Mouse (Mus musculus): ENCODE results near the gene Scgb1b11. TPM values are rescaled to one million over a fixed set of nuclear protein-coding genes. Genes with fewer than 3 reads are reported as not detected.

Scgb1b11 gene
- polyA plus RNA-seq (2012; rRNA removed): not detected in 2 replicates

DNA sequence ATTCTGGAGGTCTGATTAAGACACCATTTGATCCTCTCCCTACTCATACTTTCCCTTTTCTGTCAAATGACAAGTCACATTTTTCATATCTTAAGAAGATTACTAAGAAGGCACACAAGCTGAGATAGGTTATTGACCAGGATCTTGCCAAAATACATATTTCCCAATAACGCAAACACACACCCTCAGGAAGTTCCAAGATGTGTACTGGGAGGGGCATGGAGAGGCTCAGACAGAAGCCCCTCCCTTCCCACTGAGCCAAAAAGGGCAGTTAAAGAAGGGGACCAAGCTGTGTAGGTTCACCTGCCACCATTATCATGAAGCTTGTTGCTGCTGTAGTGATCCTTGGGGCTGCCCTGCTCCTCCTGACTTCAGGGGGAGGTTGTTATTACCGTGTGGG lies at the start of gene Scgb1b11:
Scgb1b11 (plus strand) TSS at position 301 of the 400 bp plus-strand sequence.

DNA sequence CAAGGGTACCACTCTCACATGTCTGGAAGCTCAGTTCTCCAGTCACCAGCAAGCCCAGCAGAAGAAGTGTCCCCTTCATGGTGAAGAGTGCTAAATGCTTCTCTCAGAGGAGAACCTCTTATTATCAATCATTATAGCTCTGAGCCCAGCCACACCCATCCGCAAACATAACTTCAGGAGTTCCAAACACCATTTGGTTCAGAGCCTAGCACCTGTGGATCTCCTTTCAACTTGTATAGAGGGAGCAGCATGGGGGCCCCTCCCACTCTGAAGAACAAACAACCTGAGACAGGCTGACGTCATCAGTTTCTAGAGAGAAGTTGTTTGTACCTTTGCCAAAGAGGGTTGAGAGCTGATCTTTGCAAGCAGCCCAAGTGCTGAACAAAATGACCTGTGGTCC lies 11.6 kb upstream of the Scgb1b11 start, which contains the start of gene Scgb2b11:
Scgb2b11 (minus strand) TSS at position 101 of the 400 bp plus-strand sequence.

Other genes with a start within 250 kb of the Scgb1b11 start
- gene Scgb1b10, start 122.0 kb upstream of the Scgb1b11 start, polyA plus RNA-seq (2012; rRNA removed): not detected in 2 replicates
- not detected in 2 replicates for gene Scgb2b11, start 11.7 kb upstream of the Scgb1b11 start, polyA plus RNA-seq (2012; rRNA removed)
- not detected in 2 replicates for gene Scgb2b12, start 104.4 kb downstream of the Scgb1b11 start, polyA plus RNA-seq (2012; rRNA removed)
- gene Scgb1b12, start 111.3 kb downstream of the Scgb1b11 start, polyA plus RNA-seq (2012; rRNA removed): not detected in 2 replicates
- gene Scgb1b29, start 218.7 kb downstream of the Scgb1b11 start, polyA plus RNA-seq (2012; rRNA removed): not detected in 2 replicates

Measured in stomach, adult 2 months (tissue).